Mouse (Mus musculus) left cerebral cortex, postnatal 4 days (tissue): Measurements from ENCODE around the gene Pitx2. TPM values are rescaled to one million over a fixed set of nuclear protein-coding genes. Genes with fewer than 3 reads are reported as not detected.

Source experiments
- DNase-seq: peaks from one replicate; pipeline ENCODE4 v3.0.0-alpha.2; 2022
- intact Hi-C: fragments of 180-260 bp; cut with DNase I; formaldehyde crosslinking; loops from one replicate; pipeline ENCODE4 v1.15.1; 2025
- total RNA-seq, 2 experiments: library from RNA; stranded (reverse); gene quantifications; 2 replicates each; pipeline ENCODE4 v1.2.3; 2021

Gene Pitx2
- total RNA-seq, 2 experiments from 2014 or later: not detected

- DNase-seq: no peak
- intact Hi-C loops: loop anchor here (10.0 kb wide), 1 partner anchor 1116 kb away; no protein-coding TSS in a partner anchor
Observed at GRCm38 (mm10) chr3:129201156-129201555, 1.5 kb downstream of the Pitx2 start.

DNA sequence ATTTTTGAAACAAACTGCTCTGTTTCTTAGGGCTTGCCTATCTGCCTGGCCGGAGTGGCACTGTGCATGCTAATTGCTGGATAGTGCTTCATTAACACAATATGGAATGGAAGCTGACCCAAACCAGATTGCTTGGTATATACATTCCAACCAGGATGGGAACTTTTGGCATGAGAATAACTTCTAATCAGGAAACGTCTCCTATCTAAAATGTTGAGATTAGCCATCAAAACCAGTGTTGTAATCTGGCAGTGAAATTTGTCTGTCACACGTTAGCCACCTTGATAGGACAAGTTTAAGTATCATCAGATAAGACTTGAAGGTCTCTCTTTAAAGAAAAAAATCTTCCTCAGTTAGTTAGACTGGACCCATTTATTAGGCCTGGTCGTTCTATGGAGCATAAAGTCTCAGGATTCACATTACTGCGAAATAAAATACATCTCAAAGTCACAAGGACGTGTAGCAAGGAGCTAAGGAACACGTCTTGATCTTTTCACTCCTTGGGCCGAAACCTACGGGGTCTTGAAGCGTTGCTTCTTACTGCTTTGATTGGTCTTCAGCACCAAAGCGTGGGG, 2.1 kb downstream of the Pitx2 start:
- no peak for DNase-seq
- intact Hi-C loops: loop anchor here (10.0 kb wide), 1 partner anchor 1117 kb away; no protein-coding TSS in a partner anchor

DNA sequence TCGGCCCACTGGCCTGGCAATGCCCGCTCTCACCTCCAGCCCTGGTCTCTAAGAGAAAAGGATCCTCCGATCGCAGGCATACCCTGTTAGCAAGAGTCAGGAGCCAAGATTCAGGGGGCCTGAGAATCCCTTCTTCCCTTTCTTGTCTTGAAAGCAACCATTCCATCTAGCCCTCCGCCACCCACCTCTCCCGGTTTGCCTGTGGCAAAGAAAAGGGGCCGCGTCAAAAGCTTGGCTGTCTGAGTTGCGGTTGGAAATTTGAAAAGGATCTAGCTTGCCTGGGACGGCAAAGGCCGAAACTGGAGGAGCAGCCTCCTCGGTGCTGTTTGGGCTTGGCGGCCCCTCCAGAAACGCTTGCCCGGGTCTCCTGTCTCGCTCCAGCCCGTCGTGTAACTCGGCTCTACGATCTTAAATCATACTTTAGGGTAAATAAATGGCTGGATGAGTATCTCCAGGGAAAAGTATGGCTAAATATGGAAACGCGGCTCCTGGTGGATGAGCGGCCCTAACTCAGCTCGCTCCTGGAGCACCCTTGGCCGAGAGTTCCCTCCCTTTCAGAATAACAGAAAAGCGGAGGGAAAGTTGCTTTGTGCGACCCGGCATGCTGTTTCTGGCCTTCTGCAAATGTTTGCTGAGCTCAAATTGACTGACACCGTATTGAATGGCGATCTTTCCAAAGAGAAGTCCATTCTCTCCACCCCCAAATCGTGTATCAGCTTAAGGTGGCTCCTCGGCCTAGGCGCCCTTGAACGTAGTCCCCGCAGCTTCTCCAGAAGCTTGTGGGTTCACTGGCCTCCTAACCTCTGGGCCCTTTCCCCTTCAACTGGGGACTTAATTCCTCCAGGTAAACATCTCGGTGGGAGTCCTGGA, 3.4 kb downstream of the Pitx2 start:
- intact Hi-C loops: loop anchor here (10.0 kb wide), 1 partner anchor 1118 kb away; no protein-coding TSS in a partner anchor
- DNase-seq: no peak

- intact Hi-C loops: loop anchor here (1.0 to 10.0 kb wide), 2 partner anchors 855 to 1119 kb away; no protein-coding TSS in a partner anchor
- DNase-seq: no peak
Observed at GRCm38 (mm10) chr3:129203761-129204440, 4.2 kb downstream of the Pitx2 start.

DNA sequence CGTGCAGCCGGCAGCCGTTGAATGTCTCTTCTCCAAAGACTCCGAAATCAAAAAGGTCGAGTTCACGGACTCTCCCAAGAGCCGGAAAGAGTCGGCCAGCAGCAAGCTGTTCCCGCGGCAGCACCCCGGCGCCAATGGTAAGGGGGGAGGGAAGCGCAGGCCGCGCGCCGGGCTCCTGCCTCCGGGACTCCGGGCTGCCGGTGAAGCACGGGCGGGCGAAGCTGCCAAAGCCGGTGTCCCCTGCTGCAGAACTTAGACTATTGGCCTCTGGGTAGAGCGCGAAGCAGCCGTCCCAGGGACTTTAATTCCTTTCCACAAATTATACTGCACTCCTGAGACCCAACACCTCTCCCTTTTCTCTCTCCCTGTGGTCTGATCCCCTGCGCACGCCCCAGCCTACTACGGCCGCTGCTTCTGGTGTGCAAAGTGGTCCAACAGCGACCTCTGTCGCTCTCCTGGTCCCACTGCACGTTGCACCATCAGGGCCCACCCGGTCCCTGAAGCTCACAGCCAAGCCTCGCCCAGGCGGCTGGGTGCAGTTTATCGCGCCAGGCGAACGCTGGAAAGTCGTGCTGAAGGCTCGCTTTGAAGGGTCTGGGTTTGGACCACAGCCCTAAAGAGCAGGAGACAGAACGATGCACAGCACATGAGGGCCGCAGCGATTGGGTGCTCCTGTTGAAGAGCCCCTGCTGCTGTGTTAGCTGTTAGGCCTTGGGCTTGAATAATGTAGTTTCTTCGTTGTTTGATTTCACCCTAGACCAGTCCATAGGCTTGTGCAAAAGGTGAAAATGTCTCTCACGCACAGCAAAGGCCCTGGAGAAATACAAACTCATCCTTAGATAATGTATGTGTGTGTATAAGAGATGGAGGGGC, 5.0 kb downstream of the Pitx2 start:
- DNase-seq: peak; percentile 89
- intact Hi-C loops: loop anchor here (1.0 to 10.0 kb wide), 3 partner anchors 855 to 1202 kb away; no protein-coding TSS in a partner anchor

DNA sequence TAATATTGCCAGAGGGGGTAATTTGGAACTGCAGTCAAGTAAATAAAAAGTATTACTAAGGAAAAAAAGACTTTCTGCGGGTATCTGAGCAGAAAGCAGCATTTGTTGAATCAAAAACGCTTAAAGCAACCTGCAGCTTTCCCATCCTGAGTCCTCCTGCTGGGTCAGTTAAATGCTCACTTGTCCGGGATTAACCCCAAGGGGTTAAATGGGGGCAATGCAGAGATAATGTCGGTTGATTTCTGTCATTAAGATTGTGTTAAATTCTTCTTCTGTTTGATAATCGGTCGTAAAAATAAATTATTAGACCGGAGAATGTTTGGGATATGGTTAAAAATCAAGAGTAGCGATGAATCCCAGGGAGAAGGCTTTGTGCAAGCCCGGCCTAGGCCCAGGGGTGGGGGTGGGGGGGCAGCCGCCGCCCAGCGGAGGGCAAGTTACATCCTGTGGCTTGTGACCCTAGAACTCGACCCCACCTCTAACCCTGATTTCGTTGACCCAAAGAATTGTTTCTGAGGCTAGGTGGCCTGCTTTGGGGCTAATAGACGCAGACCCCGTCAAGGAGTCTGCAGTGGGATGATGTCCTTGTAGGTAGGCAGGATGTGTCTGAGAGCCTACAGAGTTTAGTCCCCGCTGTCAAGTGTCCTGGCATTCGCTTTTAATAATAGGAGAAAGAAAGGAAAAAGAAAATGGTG, 6.0 kb downstream of the Pitx2 start:
- no peak for DNase-seq
- intact Hi-C loops: loop anchor here (5.0 to 10.0 kb wide), 2 partner anchors 1121 to 1203 kb away; no protein-coding TSS in a partner anchor

- no peak for DNase-seq
- intact Hi-C loops: loop anchor here (5.0 to 10.0 kb wide), 2 partner anchors 1122 to 1204 kb away; no protein-coding TSS in a partner anchor
Observed at GRCm38 (mm10) chr3:129206776-129207175, 7.1 kb downstream of the Pitx2 start.

DNA sequence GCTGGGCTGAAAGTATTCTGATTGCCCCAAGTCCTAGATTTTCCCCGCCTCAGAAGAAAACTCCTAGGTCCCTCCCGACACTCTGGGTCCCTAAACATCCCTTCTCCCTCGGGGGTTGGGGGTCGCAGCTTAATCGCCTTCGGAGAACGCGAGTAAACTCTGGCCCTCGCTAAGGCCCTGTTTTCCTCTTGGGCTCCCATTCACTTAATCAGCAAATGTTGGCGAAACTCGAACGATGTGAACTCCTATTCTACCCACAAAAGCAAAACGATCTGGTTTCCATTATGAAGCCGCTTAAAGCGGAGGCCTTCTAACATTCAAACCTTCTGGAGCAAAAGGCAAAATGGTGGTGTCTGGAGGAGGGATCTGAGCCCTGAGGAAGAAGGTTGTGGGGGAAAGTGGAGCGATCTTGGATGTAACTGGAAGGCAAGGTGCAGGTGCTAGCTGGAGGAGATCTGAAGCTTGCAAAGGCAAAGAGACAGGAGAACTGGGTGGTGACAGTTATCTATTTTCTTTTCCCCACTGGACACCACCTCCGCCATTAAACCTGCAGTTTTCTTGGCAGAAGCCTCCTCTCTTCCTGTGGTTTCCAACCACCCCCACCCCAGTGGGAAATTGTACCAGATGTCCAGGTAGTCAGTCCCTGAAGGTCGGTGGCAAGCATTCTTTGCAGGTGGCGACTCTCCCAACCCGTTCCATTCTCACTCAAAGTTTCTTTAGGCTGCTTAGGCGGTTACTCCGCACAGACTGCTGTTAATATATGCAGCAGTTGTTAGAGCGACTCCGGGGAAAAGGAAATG, 7.8 kb downstream of the Pitx2 start:
- DNase-seq: no peak
- intact Hi-C loops: loop anchor here (5.0 to 10.0 kb wide), 2 partner anchors 1123 to 1205 kb away; no protein-coding TSS in a partner anchor

DNA sequence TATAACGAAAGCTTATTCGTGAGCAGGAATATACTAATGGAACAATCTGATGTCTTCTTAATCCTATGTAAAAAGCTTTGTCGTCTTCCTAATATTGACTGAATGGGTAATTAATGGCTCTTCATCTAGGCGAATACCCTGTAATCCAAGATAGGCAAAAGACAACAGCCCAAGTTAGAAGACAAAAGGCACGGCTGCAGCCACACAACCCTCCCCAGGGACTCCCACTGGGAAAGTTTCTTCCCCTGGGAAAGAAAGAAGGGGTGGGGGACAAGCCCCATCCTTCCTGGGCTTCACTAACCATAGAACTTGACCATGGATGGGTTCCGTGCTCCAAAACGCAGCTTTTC, 8.3 kb downstream of the Pitx2 start:
- intact Hi-C loops: loop anchor here (5.0 to 10.0 kb wide), 2 partner anchors 1123 to 1206 kb away; no protein-coding TSS in a partner anchor
- no peak for DNase-seq

DNA sequence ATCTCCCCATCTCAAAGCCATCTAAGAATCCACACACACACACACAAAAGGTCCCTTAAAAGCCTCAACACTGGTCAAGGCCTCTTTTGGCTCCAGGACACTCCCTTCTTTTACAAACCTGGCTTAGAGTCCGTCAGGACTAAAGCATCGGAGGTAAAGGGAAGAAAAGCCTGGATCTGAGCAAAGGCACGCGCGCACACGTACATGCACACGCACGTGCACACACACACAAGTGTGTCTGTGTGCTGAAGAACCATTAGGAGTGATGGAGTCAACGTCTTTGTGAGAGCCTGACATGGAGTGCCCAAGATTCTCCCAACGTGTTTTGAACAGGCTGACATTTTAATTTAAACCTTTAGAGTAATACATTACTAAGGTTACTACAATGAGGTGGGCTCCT, 8.7 kb downstream of the Pitx2 start:
- intact Hi-C loops: loop anchor here (5.0 to 10.0 kb wide), 2 partner anchors 1124 to 1206 kb away; no protein-coding TSS in a partner anchor
- DNase-seq: no peak

GRCm38 (mm10) chr3:129209266-129209665, 9.6 kb downstream of the Pitx2 start:
- intact Hi-C loops: loop anchor here (5.0 to 10.0 kb wide), 2 partner anchors 1124 to 1207 kb away; no protein-coding TSS in a partner anchor
- no peak for DNase-seq

- intact Hi-C loops: loop anchor here (5.0 to 10.0 kb wide), 2 partner anchors 1125 to 1207 kb away; no protein-coding TSS in a partner anchor
- DNase-seq: no peak
Observed at GRCm38 (mm10) chr3:129209771-129210170, 10.1 kb downstream of the Pitx2 start.

DNA sequence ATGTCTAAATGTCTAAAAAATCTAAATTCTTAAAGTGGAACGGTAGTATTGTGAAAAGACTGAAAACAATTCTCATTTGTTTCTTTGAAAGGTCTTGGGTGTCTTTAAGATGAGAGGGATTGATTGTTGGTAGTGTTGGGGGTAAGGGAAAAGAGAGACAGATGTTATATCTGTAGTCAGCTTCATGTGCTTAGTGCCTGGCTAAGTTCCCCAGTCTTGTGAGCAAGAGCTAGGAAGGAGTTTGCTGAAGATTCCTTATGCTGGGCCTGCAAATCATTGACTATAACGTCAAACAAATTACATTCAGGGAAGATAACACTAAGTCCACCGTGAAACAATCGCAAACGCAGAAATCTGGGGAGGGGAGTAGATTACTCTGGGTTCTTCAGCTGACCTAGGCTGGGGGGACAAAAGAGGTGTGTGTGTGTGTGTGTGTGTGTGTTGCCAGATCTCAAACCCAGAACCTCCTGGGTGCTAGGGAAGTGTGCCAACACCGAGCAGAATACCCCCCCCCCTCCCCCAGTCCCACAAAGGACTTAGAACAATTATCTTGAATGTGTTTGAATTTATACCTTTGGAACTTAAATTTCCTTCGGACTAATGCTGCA, 12.5 kb downstream of the Pitx2 start:
- intact Hi-C loops: no loop called here

DNA sequence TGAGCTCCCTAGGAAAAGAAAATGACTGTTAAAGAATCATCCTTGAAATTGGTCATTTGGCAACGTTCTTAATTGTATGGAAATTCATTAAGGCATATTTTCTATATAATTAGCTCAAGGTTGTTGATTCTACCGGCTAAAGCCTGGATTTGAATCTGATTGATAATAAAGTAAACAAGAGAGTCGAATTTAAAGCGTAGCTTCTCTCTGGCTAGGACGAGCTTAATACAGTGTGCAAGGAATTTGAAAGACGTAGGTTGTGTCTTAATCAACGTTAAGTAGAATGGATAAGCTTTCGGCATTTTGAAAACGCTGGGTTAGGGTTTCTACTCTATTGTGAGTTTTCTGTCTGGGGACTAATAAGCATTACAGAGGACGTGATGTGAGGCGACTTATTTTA, 13.1 kb downstream of the Pitx2 start:
- DNase-seq: no peak
- intact Hi-C loops: no loop called here

More for the DNA sequence above, 12.5 kb downstream of the Pitx2 start:
- no peak for DNase-seq

GRCm38 (mm10) chr3:129213633-129214145, 14.0 kb downstream of the Pitx2 start:
- DNase-seq: peak; percentile 88
- intact Hi-C loops: no loop called here

GRCm38 (mm10) chr3:129214146-129214665, 14.5 kb downstream of the Pitx2 start:
- intact Hi-C loops: no loop called here
- DNase-seq: no peak

- DNase-seq: no peak
- intact Hi-C loops: no loop called here
Observed at GRCm38 (mm10) chr3:129214666-129215161, 15.0 kb downstream of the Pitx2 start.
